Comparison of ENCODE assay signal across 16 mouse cellular contexts in genomic region chr7:78897567-78897966, GRCm38 (mm10). TPM values are rescaled to one million over a fixed set of nuclear protein-coding genes. Genes with fewer than 3 reads are reported as not detected.
DNase-seq lines count a peak whose midpoint lies in the region; ATAC-seq and TF ChIP-seq lines count a peak whose summit lies in the region.
"Had no signal": no experiment of that assay in that cellular context is flagged by ENCODE, and none has a peak within 500 bp of the region (broad histone marks: within the 10 kb centered on the region; RNA-seq: fewer than 3 reads in every experiment).

No protein-coding gene starts in this region.

- TF ChIP-seq POLR2A in lung, adult 2 months (IDR thresholded peaks at IDR 0.05; ENCODE audit: borderline replicate concordance, extremely low read depth, low read depth, low read length), result no peak

- TF ChIP-seq CTCF in lung, adult 2 months (IDR thresholded peaks at IDR 0.05; ENCODE audit: insufficient read depth, low read length), result no peak

- no peak for ATAC-seq in hindbrain, embryonic 16.5 days
- ATAC-seq in midbrain, embryonic 11.5 days (ENCODE audit: low FRiP score), result no peak
- ATAC-seq in midbrain, embryonic 14.5 days (ENCODE audit: low FRiP score, low TSS enrichment), result no peak
- ATAC-seq: CD4-positive, CD25-positive, alpha-beta regulatory T cell, adult 4 months had no signal

- peaks cover 26% of the 10 kb centered on the region for H3K36me3 ChIP-seq in hindbrain, embryonic 10.5 days
- H3K36me3 ChIP-seq in hindbrain, embryonic 16.5 days (ENCODE audit: control insufficient read depth, insufficient read depth, low read length), result no peaks in the 10 kb centered on the region
- H3K36me3 ChIP-seq in midbrain, embryonic 11.5 days (ENCODE audit: control insufficient read depth, insufficient read depth, low read length), result peaks cover 3% of the 10 kb centered on the region; the same call in 1 of the 2 replicates
- peaks cover 8% of the 10 kb centered on the region for H3K36me3 ChIP-seq in midbrain, embryonic 14.5 days (ENCODE audit: control insufficient read depth, insufficient read depth, low read length)
- peaks cover 26% of the 10 kb centered on the region for H3K36me3 ChIP-seq in limb, embryonic 10.5 days

- no peak overlapping the region for H3K9ac ChIP-seq in hindbrain, embryonic 16.5 days (ENCODE audit: low read depth, low read length)
- no peak overlapping the region for H3K9ac ChIP-seq in midbrain, embryonic 11.5 days (ENCODE audit: low read length)
- H3K9ac ChIP-seq in midbrain, embryonic 14.5 days (replicated peaks; ENCODE audit: low read length), result no peak overlapping the region
- H3K9ac ChIP-seq: embryonic facial prominence, embryonic 15.5 days had no signal

- H3K4me2 ChIP-seq in hindbrain, embryonic 16.5 days (ENCODE audit: low read length), result no peak overlapping the region
- H3K4me2 ChIP-seq in midbrain, embryonic 11.5 days, result no peak overlapping the region
- no peak overlapping the region for H3K4me2 ChIP-seq in midbrain, embryonic 14.5 days (ENCODE audit: low read length)

- DNase-seq in hindbrain, embryonic 10.5 days (ENCODE audit: low spot score), result no peak
- DNase-seq in midbrain, embryonic 11.5 days (ENCODE audit: low spot score, missing footprints), result peak; percentile 26
- no peak for DNase-seq in midbrain, embryonic 14.5 days
- DNase-seq in limb, embryonic 10.5 days (ENCODE audit: low spot score), result no peak
- no peak for DNase-seq in embryo, embryonic 10.5 days (ENCODE audit: low spot score)
- no peak for DNase-seq in lung, adult 2 months
- DNase-seq: adrenal gland, postnatal 14 days; cerebellum, postnatal 14 days; kidney, adult 8-10 months; layer of hippocampus, adult 9-11 months; lung, postnatal 4 days; right cerebral cortex, postnatal 4 days; thymus, postnatal 25 days had no signal

- H3K9me3 ChIP-seq in hindbrain, embryonic 10.5 days, result 0 out of 2 replicates have a peak, but pooled peaks cover 4% of the 10 kb centered on the region
- no peaks in the 10 kb centered on the region for H3K9me3 ChIP-seq in hindbrain, embryonic 16.5 days (ENCODE audit: control insufficient read depth, low read length)
- no peaks in the 10 kb centered on the region for H3K9me3 ChIP-seq in midbrain, embryonic 11.5 days (ENCODE audit: control insufficient read depth, low read length)
- no peaks in the 10 kb centered on the region for H3K9me3 ChIP-seq in midbrain, embryonic 14.5 days (ENCODE audit: control insufficient read depth, low read length)
- H3K9me3 ChIP-seq in limb, embryonic 10.5 days (replicated peaks), result no peaks in the 10 kb centered on the region
- H3K9me3 ChIP-seq: embryonic facial prominence, embryonic 15.5 days had no signal

- peak overlapping the region; percentile 91; the same call in 1 of the 2 replicates for H3K4me3 ChIP-seq in hindbrain, embryonic 10.5 days
- H3K4me3 ChIP-seq in hindbrain, embryonic 16.5 days (ENCODE audit: low read length), result no peak overlapping the region
- no peak overlapping the region for H3K4me3 ChIP-seq in midbrain, embryonic 11.5 days (ENCODE audit: low read depth, low read length)
- H3K4me3 ChIP-seq in midbrain, embryonic 14.5 days (replicated peaks; ENCODE audit: low read depth, low read length), result no peak overlapping the region
- H3K4me3 ChIP-seq in limb, embryonic 10.5 days, result 0 out of 2 replicates have a peak overlapping the region, but pooled peaks have one; percentile 2
- no peak overlapping the region for H3K4me3 ChIP-seq in lung, adult 2 months (replicated peaks; ENCODE audit: extremely low read depth, low read depth, low read length)

- 94% methylated on average over 3 of the region's 3 CpGs for WGBS in hindbrain, embryonic 10.5 days
- 97% methylated on average over 3 of the region's 3 CpGs for WGBS in hindbrain, embryonic 16.5 days
- 88% methylated on average over 3 of the region's 3 CpGs for WGBS in midbrain, embryonic 11.5 days
- 94% methylated on average over 3 of the region's 3 CpGs for WGBS in midbrain, embryonic 14.5 days
- WGBS in limb, embryonic 10.5 days, result 98% methylated on average over 3 of the region's 3 CpGs
- 93% methylated on average over 3 of the region's 3 CpGs for WGBS in lung, adult 2 months

- no peaks in the 10 kb centered on the region for H3K27me3 ChIP-seq in hindbrain, embryonic 10.5 days (ENCODE audit: insufficient read depth, poor library complexity, severe bottlenecking)
- no peaks in the 10 kb centered on the region for H3K27me3 ChIP-seq in hindbrain, embryonic 16.5 days (replicated peaks; ENCODE audit: control insufficient read depth, insufficient read depth, low read length)
- no peaks in the 10 kb centered on the region for H3K27me3 ChIP-seq in midbrain, embryonic 11.5 days (ENCODE audit: control insufficient read depth, insufficient read depth, low read length)
- no peaks in the 10 kb centered on the region for H3K27me3 ChIP-seq in midbrain, embryonic 14.5 days (ENCODE audit: control insufficient read depth, insufficient read depth, low read length)
- no peaks in the 10 kb centered on the region for H3K27me3 ChIP-seq in limb, embryonic 10.5 days (ENCODE audit: low read depth, poor library complexity, severe bottlenecking)
- H3K27me3 ChIP-seq: embryonic facial prominence, embryonic 15.5 days had no signal

- H3K4me1 ChIP-seq in hindbrain, embryonic 10.5 days (replicated peaks), result peaks cover 25% of the 10 kb centered on the region
- H3K4me1 ChIP-seq in hindbrain, embryonic 16.5 days (ENCODE audit: control insufficient read depth, insufficient read depth, low read depth, low read length), result peaks cover 11% of the 10 kb centered on the region
- peaks cover 12% of the 10 kb centered on the region for H3K4me1 ChIP-seq in midbrain, embryonic 11.5 days (ENCODE audit: control insufficient read depth, insufficient read depth, low read length)
- H3K4me1 ChIP-seq in midbrain, embryonic 14.5 days (ENCODE audit: control insufficient read depth, insufficient read depth, low read length), result peaks cover 8% of the 10 kb centered on the region
- peaks cover 23% of the 10 kb centered on the region for H3K4me1 ChIP-seq in limb, embryonic 10.5 days
- peaks cover 8% of the 10 kb centered on the region for H3K4me1 ChIP-seq in lung, adult 2 months (ENCODE audit: control insufficient read depth, insufficient read depth, low read length)

- no peak overlapping the region for H3K27ac ChIP-seq in hindbrain, embryonic 10.5 days
- no peak overlapping the region for H3K27ac ChIP-seq in hindbrain, embryonic 16.5 days (ENCODE audit: low read depth, low read length)
- no peak overlapping the region for H3K27ac ChIP-seq in midbrain, embryonic 11.5 days (ENCODE audit: low read depth, low read length)
- no peak overlapping the region for H3K27ac ChIP-seq in midbrain, embryonic 14.5 days (replicated peaks; ENCODE audit: low read depth, low read length)
- no peak overlapping the region for H3K27ac ChIP-seq in limb, embryonic 10.5 days
- H3K27ac ChIP-seq: embryonic facial prominence, embryonic 15.5 days had no signal

RNA-seq across cellular contexts. Expression of gene Aen, which starts 1.9 kb away (rescaled TPM):
- polyA plus RNA-seq in hindbrain, embryonic 10.5 days (2016; fragmentation: Nextera tagmentation; extraction: Ambion mirVana), result 59.0 and 73.4 TPM in 2 replicates
- polyA plus RNA-seq in hindbrain, embryonic 16.5 days (2015; fragmentation: Nextera tagmentation; extraction: Ambion mirVana), result 57.7 and 65.3 TPM in 2 replicates
- 42.2 and 48.9 TPM in 2 replicates for polyA plus RNA-seq in midbrain, embryonic 11.5 days (2014; fragmentation: Nextera tagmentation; extraction: Ambion mirVana)
- polyA plus RNA-seq in midbrain, embryonic 14.5 days (2014; fragmentation: Nextera tagmentation; extraction: Ambion mirVana), result 33.7 and 39.1 TPM in 2 replicates
- 59.5 and 73.3 TPM in 2 replicates for polyA plus RNA-seq in limb, embryonic 10.5 days (2016; fragmentation: Nextera tagmentation; extraction: Ambion mirVana)
- 17.1 and 17.7 TPM in 2 replicates for polyA plus RNA-seq in lung, adult 2 months (2012; rRNA removed)

RNA-seq across cellular contexts. Expression of gene Isg20, which starts 15.7 kb away (rescaled TPM):
- 0.57 and 0.63 TPM in 2 replicates for polyA plus RNA-seq in hindbrain, embryonic 10.5 days (2016; fragmentation: Nextera tagmentation; extraction: Ambion mirVana)
- polyA plus RNA-seq in hindbrain, embryonic 16.5 days (2015; fragmentation: Nextera tagmentation; extraction: Ambion mirVana), result 1.6 and 2.1 TPM in 2 replicates
- polyA plus RNA-seq in midbrain, embryonic 11.5 days (2014; fragmentation: Nextera tagmentation; extraction: Ambion mirVana), result 0.57 and 0.78 TPM in 2 replicates
- 0.36 and 2.5 TPM in 2 replicates for polyA plus RNA-seq in midbrain, embryonic 14.5 days (2014; fragmentation: Nextera tagmentation; extraction: Ambion mirVana)
- 0.61 and 0.82 TPM in 2 replicates for polyA plus RNA-seq in limb, embryonic 10.5 days (2016; fragmentation: Nextera tagmentation; extraction: Ambion mirVana)
- polyA plus RNA-seq in lung, adult 2 months (2012; rRNA removed), result 75.3 and 97.7 TPM in 2 replicates

RNA-seq across cellular contexts. Expression of gene Det1, which starts 50.5 kb away (rescaled TPM):
- 20.9 and 21.2 TPM in 2 replicates for polyA plus RNA-seq in hindbrain, embryonic 10.5 days (2016; fragmentation: Nextera tagmentation; extraction: Ambion mirVana)
- polyA plus RNA-seq in hindbrain, embryonic 16.5 days (2015; fragmentation: Nextera tagmentation; extraction: Ambion mirVana), result 9.9 and 12.1 TPM in 2 replicates
- 20.5 and 24.0 TPM in 2 replicates for polyA plus RNA-seq in midbrain, embryonic 11.5 days (2014; fragmentation: Nextera tagmentation; extraction: Ambion mirVana)
- polyA plus RNA-seq in midbrain, embryonic 14.5 days (2014; fragmentation: Nextera tagmentation; extraction: Ambion mirVana), result 12.3 and 14.9 TPM in 2 replicates
- 21.0 and 23.5 TPM in 2 replicates for polyA plus RNA-seq in limb, embryonic 10.5 days (2016; fragmentation: Nextera tagmentation; extraction: Ambion mirVana)
- polyA plus RNA-seq in lung, adult 2 months (2012; rRNA removed), result 10.2 and 11.0 TPM in 2 replicates

Comparison
In these comparisons a context has a peak if more than half of its experiments do, and no peak if none do; other contexts are left out.
1. H3K4me3 ChIP-seq: peak in hindbrain, embryonic 10.5 days (single experiment) and limb, embryonic 10.5 days (single experiment); none in hindbrain, embryonic 16.5 days (single experiment), midbrain, embryonic 11.5 days (single experiment), midbrain, embryonic 14.5 days (single experiment) and lung, adult 2 months (single experiment).
2. RNA of gene Isg20, which starts 15.7 kb away (polyA plus RNA-seq): 75.3 to 97.7 TPM in lung, adult 2 months; 0.36 to 2.5 TPM in midbrain, embryonic 14.5 days, 1.6 to 2.1 TPM in hindbrain, embryonic 16.5 days, 0.57 to 0.78 TPM in midbrain, embryonic 11.5 days, 0.57 to 0.63 TPM in hindbrain, embryonic 10.5 days and 0.61 to 0.82 TPM in limb, embryonic 10.5 days; every median in the first group is over 10 times any median in the second.